Comparison of ENCODE assay signal across 12 mouse cellular contexts in genomic region chr15:12605239-12605993, GRCm38 (mm10).
DNase-seq lines count a peak whose midpoint lies in the region; ATAC-seq lines count a peak whose summit lies in the region.
"Had no signal": no experiment of that assay in that cellular context is flagged by ENCODE, and none has a peak within 500 bp of the region (broad histone marks: within the 10 kb centered on the region; RNA-seq: fewer than 3 reads in every experiment).

No protein-coding gene starts in this region.

- H3K9ac ChIP-seq in lung, embryonic 16.5 days (ENCODE audit: low read length) = no peak overlapping the region
- no peak overlapping the region for H3K9ac ChIP-seq in intestine, embryonic 15.5 days
- 0 out of 2 replicates have a peak overlapping the region, but pooled peaks have one; percentile 36 for H3K9ac ChIP-seq in stomach, embryonic 16.5 days (ENCODE audit: low read length)

- DNase-seq in gastrocnemius, adult 18-20 months (ENCODE audit: low spot score) = peak; percentile 24
- DNase-seq in gastrocnemius, adult 8-10 months (ENCODE audit: low spot score in 2 of 2) = no peak
- no peak for DNase-seq in lung, postnatal 14 days
- DNase-seq in urinary bladder, postnatal 10 days (ENCODE audit: low spot score) = no peak
- DNase-seq: cerebellum, adult 9-10 months; lung, postnatal 4 days; right cerebral cortex, postnatal 4 days had no signal

- peak; percentile 65 for ATAC-seq in lung, embryonic 16.5 days (ENCODE audit: low read depth)
- peak; percentile 58 for ATAC-seq in intestine, embryonic 15.5 days
- ATAC-seq in stomach, embryonic 16.5 days (ENCODE audit: insufficient read depth, low FRiP score) = peak; percentile 48; the same call in 1 of the 2 replicates
- no peak for ATAC-seq in monocyte, adult 5-6 weeks (replicated peaks; ENCODE audit: insufficient number of reproducible peaks, low FRiP score, low TSS enrichment, poor library complexity, severe bottlenecking)

- H3K27ac ChIP-seq in lung, embryonic 16.5 days (ENCODE audit: low read length) = peak overlapping the region; percentile 72
- peak overlapping the region; percentile 69 for H3K27ac ChIP-seq in intestine, embryonic 15.5 days
- H3K27ac ChIP-seq in stomach, embryonic 16.5 days (ENCODE audit: low read length) = peak overlapping the region; percentile 84

- H3K4me2 ChIP-seq in lung, embryonic 16.5 days (ENCODE audit: low read depth, low read length) = no peak overlapping the region
- H3K4me2 ChIP-seq in intestine, embryonic 15.5 days (replicated peaks) = no peak overlapping the region
- no peak overlapping the region for H3K4me2 ChIP-seq in stomach, embryonic 16.5 days (ENCODE audit: low read depth, low read length)

- no peaks in the 10 kb centered on the region for H3K27me3 ChIP-seq in lung, embryonic 16.5 days (ENCODE audit: control insufficient read depth, insufficient read depth, low read depth, low read length)
- H3K27me3 ChIP-seq in intestine, embryonic 15.5 days (replicated peaks) = no peaks in the 10 kb centered on the region
- H3K27me3 ChIP-seq in stomach, embryonic 16.5 days (ENCODE audit: control insufficient read depth, insufficient read depth, low read length) = no peaks in the 10 kb centered on the region

- peaks cover 9% of the 10 kb centered on the region for H3K4me1 ChIP-seq in lung, embryonic 16.5 days (replicated peaks; ENCODE audit: control insufficient read depth, insufficient read depth, low read length)
- peaks cover 8% of the 10 kb centered on the region for H3K4me1 ChIP-seq in intestine, embryonic 15.5 days (replicated peaks)
- peaks cover 10% of the 10 kb centered on the region for H3K4me1 ChIP-seq in stomach, embryonic 16.5 days (ENCODE audit: control insufficient read depth, insufficient read depth, low read length)

- no peak overlapping the region for H3K4me3 ChIP-seq in lung, embryonic 16.5 days (ENCODE audit: low read length)
- no peak overlapping the region for H3K4me3 ChIP-seq in intestine, embryonic 15.5 days (replicated peaks)
- H3K4me3 ChIP-seq in stomach, embryonic 16.5 days (replicated peaks; ENCODE audit: low read length) = no peak overlapping the region
- H3K4me3 ChIP-seq: erythroblast, embryonic 14.5 days had no signal

- H3K36me3 ChIP-seq in lung, embryonic 16.5 days (ENCODE audit: control insufficient read depth, insufficient read depth, low read length) = no peaks in the 10 kb centered on the region
- no peaks in the 10 kb centered on the region for H3K36me3 ChIP-seq in intestine, embryonic 15.5 days
- no peaks in the 10 kb centered on the region for H3K36me3 ChIP-seq in stomach, embryonic 16.5 days (ENCODE audit: control insufficient read depth, insufficient read depth, low read length)

- 0 out of 2 replicates have a peak, but pooled peaks cover 3% of the 10 kb centered on the region for H3K9me3 ChIP-seq in lung, embryonic 16.5 days (ENCODE audit: control insufficient read depth, low read length)
- H3K9me3 ChIP-seq in intestine, embryonic 15.5 days = no peaks in the 10 kb centered on the region
- H3K9me3 ChIP-seq in stomach, embryonic 16.5 days (replicated peaks; ENCODE audit: control insufficient read depth, low read length) = peaks cover 5% of the 10 kb centered on the region; the same call in 1 of the 2 replicates

- 56% methylated on average over 10 of the region's 10 CpGs for WGBS in lung, embryonic 16.5 days
- 51% methylated on average over 10 of the region's 10 CpGs for WGBS in intestine, embryonic 15.5 days
- WGBS in stomach, embryonic 16.5 days = 51% methylated on average over 10 of the region's 10 CpGs
